Mouse (Mus musculus) hindbrain, postnatal 0 days (tissue): ENCODE results near the gene Ninj2. TPM values are rescaled to one million over a fixed set of nuclear protein-coding genes. Genes with fewer than 3 reads are reported as not detected.
"Not testable (repeated sequence)": the region's sequence is repeated elsewhere in the genome, so short reads cannot be mapped to it uniquely, and the experiment has no call there.

Experiments
- ATAC-seq: fragments of 200-750 bp; cut with Nextera tagmentation; 2 replicates; pipeline ENCODE4 v1.8.0; 2017; ENCODE audit warnings: mild to moderate bottlenecking, moderate TSS enrichment, moderate library complexity
- DNase-seq: peaks from one replicate; pipeline ENCODE4 v3.0.0-alpha.2; 2015; ENCODE audit warnings: low spot score
- H3K27ac ChIP-seq: fragments of 300-500 bp; sonication (generic); 2 replicates; pipeline ENCODE4 v1.5.1; 2014; ENCODE audit warnings: mild to moderate bottlenecking
- H3K27me3 ChIP-seq: fragments of 300-500 bp; sonication (generic); 2 replicates; pipeline ENCODE4 v1.6.1; 2014; ENCODE audit warnings: low read length, mixed read lengths; ENCODE audit not compliant: insufficient read depth
- H3K36me3 ChIP-seq: fragments of 300-500 bp; sonication (generic); 2 replicates; pipeline ENCODE4 v1.6.1; 2014; ENCODE audit warnings: low read length, mixed read lengths; ENCODE audit not compliant: insufficient read depth
- H3K4me1 ChIP-seq: fragments of 300-500 bp; sonication (generic); 2 replicates; pipeline ENCODE4 v1.6.1; 2014; ENCODE audit warnings: antibody characterized with exemption, low read length, mixed read lengths; ENCODE audit not compliant: insufficient read depth
- H3K4me2 ChIP-seq: fragments of 300-500 bp; sonication (generic); 2 replicates; pipeline ENCODE4 v1.6.1; 2014; ENCODE audit warnings: low read depth, mild to moderate bottlenecking, low read length, moderate library complexity, mixed read lengths
- H3K4me3 ChIP-seq: fragments of 300-500 bp; sonication (generic); 2 replicates; pipeline ENCODE4 v1.5.1; 2014; ENCODE audit warnings: low read length
- H3K9ac ChIP-seq: fragments of 300-500 bp; sonication (generic); replicated peaks from 2 replicates; pipeline ENCODE4 v1.6.1; 2014; ENCODE audit warnings: mild to moderate bottlenecking, low read length, moderate library complexity, mixed read lengths
- H3K9me3 ChIP-seq: fragments of 300-500 bp; sonication (generic); 2 replicates; pipeline ENCODE4 v1.6.1; 2016; ENCODE audit warnings: low read length, mixed read lengths
- CTCF ChIP-seq: IDR thresholded peaks from 2 replicates; pipeline ENCODE4 v1.5.1; 2016; ENCODE audit warnings: antibody characterized with exemption, control low read depth, low read depth
- WGBS: fragments of 180-500 bp; shearing (Covaris S2); extraction: QIAGEN DNeasy Blood & Tissue Kit; methylation state at CpG from one replicate; pipeline ENCODE4 v1.1.7; 2014; 5-methylcytosine and 5-hydroxymethylcytosine counted together
- polyA plus RNA-seq: library from polyadenylated mRNA; unstranded; fragments of >200 nt; fragmentation: Nextera tagmentation; extraction: Ambion mirVana; gene quantifications from 2 replicates; pipeline ENCODE4 v1.2.1, GENCODE M21; 2015
- total RNA-seq: library from RNA; depleted of rRNA; stranded (reverse); fragments of >200 nt; gene quantifications from 2 replicates; pipeline ENCODE4 v1.2.3, GENCODE M21; 2014

Gene Ninj2
- total and polyA plus RNA-seq, 2 experiments from 2014 or later = not detected

- no peak for TF ChIP-seq CTCF
- Histone ChIP-seq H3K27ac (no peak overlapping the region), H3K9ac (no peak overlapping the region), H3K4me1 (no peaks in the 10 kb centered on the region), H3K36me3 (no peaks in the 10 kb centered on the region), H3K9me3 (no peaks in the 10 kb centered on the region), H3K4me2 (no peak overlapping the region), H3K4me3 (no peak overlapping the region), H3K27me3 (no peaks in the 10 kb centered on the region)
- DNase-seq (no peak), ATAC-seq (no peak)
- WGBS = 77% methylated on average over 4 of the region's 4 CpGs
Measured at GRCm38 (mm10) chr6:120081516-120081915, 11.6 kb upstream of the Ninj2 start.

GRCm38 (mm10) chr6:120082251-120082950, 10.7 kb upstream of the Ninj2 start:
- H3K4me1 ChIP-seq = no peaks in the 10 kb centered on the region
- no peak overlapping the region for H3K9ac ChIP-seq
- no peaks in the 10 kb centered on the region for H3K9me3 ChIP-seq
- TF ChIP-seq CTCF = no peak
- WGBS = 93% methylated on average over 6 of the region's 6 CpGs
- DNase-seq (no peak), ATAC-seq (no peak)
- no peak overlapping the region for H3K27ac ChIP-seq
- no peaks in the 10 kb centered on the region for H3K36me3 ChIP-seq
- H3K4me3 ChIP-seq = no peak overlapping the region
- H3K27me3 ChIP-seq = no peaks in the 10 kb centered on the region
- H3K4me2 ChIP-seq = no peak overlapping the region

- ATAC-seq (no peak), DNase-seq (no peak)
- H3K9me3 ChIP-seq = no peaks in the 10 kb centered on the region
- no peaks in the 10 kb centered on the region for H3K4me1 ChIP-seq
- no peak overlapping the region for H3K4me3 ChIP-seq
- H3K27me3 ChIP-seq = no peaks in the 10 kb centered on the region
- TF ChIP-seq CTCF = no peak
- H3K4me2 ChIP-seq = no peak overlapping the region
- no peak overlapping the region for H3K27ac ChIP-seq
- no peak overlapping the region for H3K9ac ChIP-seq
- H3K36me3 ChIP-seq = no peaks in the 10 kb centered on the region
- 89% methylated on average over 8 of the region's 8 CpGs for WGBS
Measured at GRCm38 (mm10) chr6:120082951-120083411, 10.2 kb upstream of the Ninj2 start.

GRCm38 (mm10) chr6:120083442-120083841, 9.7 kb upstream of the Ninj2 start:
- Histone ChIP-seq H3K36me3 (no peaks in the 10 kb centered on the region), H3K27me3 (no peaks in the 10 kb centered on the region), H3K4me2 (no peak overlapping the region), H3K27ac (no peak overlapping the region), H3K9me3 (no peaks in the 10 kb centered on the region), H3K4me1 (no peaks in the 10 kb centered on the region), H3K9ac (no peak overlapping the region), H3K4me3 (no peak overlapping the region)
- 75% methylated on average over 6 of the region's 6 CpGs for WGBS
- ATAC-seq = no peak
- no peak for TF ChIP-seq CTCF
- no peak for DNase-seq

GRCm38 (mm10) chr6:120084983-120085382, 8.2 kb upstream of the Ninj2 start:
- TF ChIP-seq CTCF = no peak
- no peaks in the 10 kb centered on the region for H3K4me1 ChIP-seq
- ATAC-seq (no peak), DNase-seq (no peak)
- H3K27ac ChIP-seq = no peak overlapping the region
- WGBS = 90% methylated on average over 2 of the region's 2 CpGs
- H3K36me3 ChIP-seq = no peaks in the 10 kb centered on the region
- no peaks in the 10 kb centered on the region for H3K27me3 ChIP-seq
- H3K9me3 ChIP-seq = no peaks in the 10 kb centered on the region
- H3K4me2 ChIP-seq = no peak overlapping the region
- no peak overlapping the region for H3K9ac ChIP-seq
- H3K4me3 ChIP-seq = no peak overlapping the region

GRCm38 (mm10) chr6:120085832-120086231, 7.3 kb upstream of the Ninj2 start:
- Histone ChIP-seq H3K9ac (no peak overlapping the region), H3K27ac (no peak overlapping the region), H3K27me3 (no peaks in the 10 kb centered on the region), H3K4me2 (no peak overlapping the region), H3K9me3 (no peaks in the 10 kb centered on the region), H3K36me3 (no peaks in the 10 kb centered on the region), H3K4me1 (no peaks in the 10 kb centered on the region), H3K4me3 (no peak overlapping the region)
- DNase-seq (no peak), ATAC-seq (no peak)
- WGBS = 79% methylated on average over 3 of the region's 3 CpGs
- TF ChIP-seq CTCF = no peak

- ATAC-seq, H3K9ac ChIP-seq, H3K4me2 ChIP-seq, DNase-seq, H3K4me1 ChIP-seq, H3K36me3 ChIP-seq, H3K4me3 ChIP-seq, H3K27me3 ChIP-seq, H3K9me3 ChIP-seq, H3K27ac ChIP-seq: not testable (repeated sequence)
- 90% methylated on average over 6 of the region's 8 CpGs for WGBS
Measured at GRCm38 (mm10) chr6:120087041-120087440, 6.1 kb upstream of the Ninj2 start.
